Mouse (Mus musculus) c-Kit-positive CD71-negative TER-119-negative erythroid progenitor cells, embryonic 14.5 days (primary cell): ENCODE data around the gene Trpc4.

ENCODE experiments used
- DNase-seq: peaks from one replicate; pipeline ENCODE4 v3.0.0-alpha.2; 2013; ENCODE audit warnings: low read depth

The Trpc4 gene

DNA sequence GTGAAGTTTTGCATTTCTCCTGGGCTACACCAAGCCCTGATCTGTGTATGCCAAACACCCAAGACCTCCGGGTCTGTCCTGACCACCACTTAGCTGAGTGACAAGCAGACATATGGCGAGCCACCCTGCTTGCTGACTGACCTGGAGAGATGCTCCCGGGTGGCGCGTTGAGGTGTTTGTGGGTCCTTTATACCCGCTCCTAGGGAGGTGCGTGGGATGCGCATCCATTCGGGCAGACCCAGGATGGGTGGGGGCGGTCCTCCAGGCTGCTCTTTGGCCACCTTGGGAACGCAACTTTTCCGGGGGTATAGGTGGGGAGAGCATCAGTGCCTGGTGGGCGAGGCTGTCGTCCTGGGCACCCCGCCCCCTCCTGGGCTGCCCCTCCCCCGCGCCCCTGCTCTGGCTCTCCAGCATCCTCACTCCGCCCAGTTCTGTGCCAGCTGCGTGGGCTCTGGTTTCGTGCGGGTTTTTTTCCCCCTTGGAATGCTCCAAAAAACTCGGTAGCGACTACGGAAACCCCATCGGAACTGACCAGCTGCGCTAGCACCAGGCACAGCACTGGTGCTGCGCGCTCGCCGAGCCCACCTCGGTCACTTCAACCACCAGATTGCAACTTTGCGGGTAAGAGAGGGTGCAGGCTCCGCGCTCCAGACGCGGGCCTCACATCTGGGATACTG is at the start of gene Trpc4:
Gene Trpc4, plus strand, starts transcription at position 397 of the 677 bp plus-strand sequence.
- no peak for DNase-seq

DNA sequence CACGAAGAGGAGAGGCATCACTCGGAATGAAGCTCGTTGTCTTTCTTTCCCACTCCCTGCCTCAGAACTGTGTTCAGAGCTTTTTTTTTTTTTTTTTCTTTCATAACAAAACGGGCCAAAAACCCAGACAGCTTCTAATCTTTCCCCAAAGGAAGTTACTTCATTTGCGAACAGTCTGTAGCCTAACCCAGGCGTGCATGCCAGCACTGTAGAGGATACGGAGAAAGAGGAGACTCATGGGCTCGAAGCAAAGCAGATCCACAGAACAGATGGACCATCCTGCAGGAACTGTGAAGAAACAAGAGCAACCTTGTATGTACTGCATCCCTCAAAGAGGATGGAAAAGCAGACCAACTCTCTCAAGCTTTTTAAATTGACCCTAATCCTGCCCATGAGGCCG is 44.3 kb upstream of the Trpc4 start:
- no peak for DNase-seq

DNA sequence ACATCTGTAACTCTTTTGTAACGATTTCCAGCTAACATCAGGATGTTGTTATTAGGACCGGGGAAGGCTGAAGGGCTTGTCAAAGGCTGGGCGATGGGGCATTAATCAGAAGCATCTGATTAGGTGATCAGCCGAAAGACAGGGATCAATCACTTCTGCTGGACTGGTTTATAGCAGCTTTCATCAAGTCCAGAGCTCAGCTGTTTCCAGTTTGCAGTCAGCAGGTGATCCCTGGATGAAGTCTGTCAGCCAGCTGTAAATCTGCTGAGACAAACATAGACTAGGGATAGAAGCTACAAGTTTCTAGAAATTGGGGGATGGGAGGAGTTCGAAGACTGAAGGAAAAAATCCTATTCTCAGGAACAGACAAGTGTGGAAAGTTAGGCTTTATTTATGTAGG is 20.5 kb upstream of the Trpc4 start:
- no peak for DNase-seq

DNA sequence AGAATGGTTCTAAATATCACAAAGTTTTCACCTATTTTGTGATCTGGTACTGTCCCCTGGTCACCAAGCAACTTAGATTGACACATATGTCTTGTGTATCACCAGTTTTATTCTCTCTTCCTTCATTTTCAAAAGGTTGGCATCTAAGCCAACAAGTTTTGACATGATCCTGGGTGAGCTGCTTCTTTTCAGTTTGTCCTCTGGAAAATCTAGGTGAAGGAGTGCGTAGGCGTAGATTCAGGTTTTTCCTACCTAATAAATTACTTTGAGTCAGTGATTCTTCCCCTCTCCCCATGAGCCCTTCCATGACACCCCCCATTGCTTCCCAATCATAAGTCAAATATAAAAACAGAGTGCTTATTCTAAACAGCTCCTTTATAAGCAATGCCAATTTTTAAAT is 14.5 kb upstream of the Trpc4 start:
- no peak for DNase-seq

DNA sequence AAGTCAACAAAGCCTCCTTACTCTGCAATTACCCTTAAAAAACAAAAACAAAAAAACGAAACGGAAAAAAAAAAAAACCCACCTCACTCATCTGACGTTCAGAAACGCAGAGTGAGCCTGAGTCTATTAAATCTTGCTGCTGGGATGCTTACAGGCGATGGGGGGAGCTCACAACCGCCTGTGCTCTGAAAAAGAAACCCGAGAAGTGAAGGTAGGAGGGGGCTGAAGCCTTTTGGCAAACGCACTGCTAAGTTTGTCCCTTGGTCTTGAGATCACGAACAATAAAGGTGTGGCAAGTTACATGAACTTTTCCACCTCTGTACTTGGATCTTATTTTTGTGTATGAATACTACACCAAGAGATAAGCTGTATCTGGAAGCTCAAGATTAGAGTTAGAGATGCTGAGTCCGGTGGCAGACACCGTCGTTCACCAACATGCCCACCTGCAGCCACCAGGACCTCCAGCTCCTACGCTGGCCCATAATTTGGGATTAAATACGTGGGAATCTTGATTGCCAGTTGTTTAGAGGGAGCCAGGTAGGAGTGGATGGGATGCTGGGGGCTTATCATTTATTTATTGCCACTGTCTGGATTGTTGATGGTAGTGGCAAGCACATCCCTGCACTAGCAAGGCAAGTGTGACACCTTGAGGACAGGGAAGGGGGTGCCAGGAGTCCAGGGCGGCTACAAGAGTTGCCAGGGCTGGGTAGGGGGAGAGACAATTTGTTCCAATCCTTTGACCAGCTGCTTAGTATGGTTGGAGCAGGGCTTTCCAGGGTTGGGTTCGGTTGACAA is 794 bp upstream of the Trpc4 start:
- no peak for DNase-seq

DNA sequence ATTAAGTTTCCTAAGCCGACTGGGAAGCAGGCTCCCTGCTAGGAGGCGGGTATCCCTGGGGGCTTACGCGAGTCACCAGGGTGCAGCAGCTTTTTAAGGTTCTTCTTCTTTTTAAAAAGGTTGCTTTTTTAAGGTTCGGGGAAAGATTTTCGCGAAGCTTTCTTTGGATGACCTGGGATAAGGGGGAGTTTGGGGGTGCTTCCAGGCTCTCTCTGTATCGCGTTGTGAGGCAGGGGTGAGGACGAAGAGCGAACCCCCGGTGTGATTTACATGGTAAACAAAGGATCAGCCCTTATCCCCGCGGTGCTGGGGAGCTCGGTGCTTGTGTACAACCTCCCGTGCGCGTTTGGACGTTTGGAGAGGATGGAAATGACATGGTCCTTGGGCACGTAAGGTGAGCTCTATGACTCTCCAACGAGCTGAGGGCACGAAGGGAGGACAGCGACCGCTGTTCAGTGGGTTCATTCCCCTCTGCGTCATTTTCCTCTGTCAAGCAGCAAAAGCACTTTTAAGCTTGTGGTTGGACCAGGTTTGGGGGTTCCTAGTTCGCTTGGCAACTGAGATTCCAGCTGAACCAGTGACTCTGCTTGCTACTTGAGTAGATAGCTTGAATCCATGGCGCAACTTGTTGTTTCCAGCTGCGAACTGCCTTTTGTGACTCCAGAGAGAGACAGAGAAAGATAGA is 623 bp downstream of the Trpc4 start:
- DNase-seq: no peak

DNA sequence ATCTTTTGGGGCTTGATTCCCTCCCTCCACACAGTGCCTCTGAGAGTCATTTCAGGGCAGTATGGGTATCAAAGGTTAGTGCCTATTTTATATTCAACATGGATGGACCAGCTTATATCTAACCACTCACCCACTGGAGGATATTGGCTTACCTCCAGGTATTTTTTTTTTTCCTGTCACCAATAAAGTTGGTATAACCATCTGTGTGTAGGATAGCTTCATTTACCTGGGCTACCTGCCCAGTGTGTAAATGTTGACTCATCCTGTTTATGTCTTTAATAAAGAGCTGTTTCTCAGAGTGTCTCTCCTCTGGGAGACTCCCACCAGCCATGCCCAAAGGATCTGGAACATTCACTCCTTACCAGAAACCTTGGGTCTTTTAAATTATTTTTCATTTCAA is 14.9 kb downstream of the Trpc4 start:
- DNase-seq: no peak

DNA sequence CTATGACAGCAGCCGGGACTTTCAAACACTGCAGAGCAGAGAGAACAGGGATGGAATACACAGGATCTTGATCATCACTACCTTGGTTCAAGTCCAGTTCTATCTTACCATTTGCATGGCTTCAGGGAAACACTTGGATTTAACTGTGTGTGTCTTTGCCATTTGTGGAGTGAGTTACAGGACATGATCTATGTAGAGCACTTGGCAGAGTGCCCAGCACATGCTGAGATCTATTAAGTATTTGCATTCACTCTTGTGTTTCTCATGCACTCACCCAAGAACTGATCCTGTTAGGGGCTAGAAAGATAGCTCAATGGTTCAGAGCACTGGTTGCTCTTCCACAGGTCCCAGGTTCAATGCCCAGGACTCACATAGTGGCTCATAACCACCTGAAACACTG is 21.5 kb downstream of the Trpc4 start:
- no peak for DNase-seq

DNA sequence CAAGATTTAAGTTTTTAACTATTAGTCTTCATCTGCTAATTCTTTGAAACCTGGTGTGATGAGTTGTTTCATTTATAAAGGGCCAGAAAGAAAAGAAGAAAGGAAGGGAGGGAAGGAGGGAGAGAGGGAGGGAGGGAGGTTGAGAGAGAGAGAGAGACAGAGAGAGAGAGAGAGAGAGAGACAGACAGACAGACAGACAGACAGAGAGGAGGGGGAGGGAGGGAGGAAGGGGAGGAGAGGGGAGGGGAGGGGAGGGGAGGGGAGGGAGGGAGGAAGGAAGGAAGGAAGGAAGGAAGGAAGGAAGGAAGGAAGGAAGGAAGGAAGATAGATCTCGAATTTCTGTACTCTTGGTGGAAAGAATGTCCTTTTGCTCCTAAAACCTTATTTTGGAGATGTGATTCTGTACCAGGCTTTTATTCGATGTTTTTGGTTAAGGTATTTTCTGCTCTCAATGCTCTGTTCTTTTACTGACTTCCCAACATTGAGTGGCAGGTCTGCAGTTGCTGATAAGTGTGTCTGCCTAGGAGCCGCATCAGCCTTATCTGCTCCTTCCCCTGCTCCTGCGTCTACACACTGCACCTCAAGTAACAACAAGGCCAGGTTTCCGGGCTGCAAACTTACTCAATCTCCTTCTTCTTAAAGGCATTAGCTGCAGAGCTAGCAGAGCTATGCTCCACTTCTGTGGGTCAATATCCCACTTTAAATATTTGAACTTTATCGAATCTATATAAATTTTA is 35.3 kb downstream of the Trpc4 start:
- DNase-seq: peak; percentile 1

DNA sequence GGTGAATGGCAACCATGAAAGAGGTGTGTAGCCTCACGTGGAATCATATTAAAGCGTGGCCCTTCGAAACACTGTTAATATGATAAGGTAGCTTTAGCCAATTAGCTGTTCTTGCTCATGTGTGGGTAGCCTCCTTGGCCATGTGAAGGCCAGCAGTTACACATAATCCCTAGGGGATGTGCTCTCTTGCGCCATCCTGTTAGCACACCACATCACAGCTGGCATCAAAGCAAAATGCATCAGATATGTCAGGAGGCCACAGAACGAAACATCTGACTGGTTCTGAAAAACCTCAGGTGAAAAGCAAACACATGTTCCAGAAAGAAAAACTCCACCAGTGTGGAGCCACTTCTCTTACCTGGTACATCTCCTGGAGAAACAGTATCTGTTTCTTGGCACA is 45.4 kb downstream of the Trpc4 start:
- no peak for DNase-seq

DNA sequence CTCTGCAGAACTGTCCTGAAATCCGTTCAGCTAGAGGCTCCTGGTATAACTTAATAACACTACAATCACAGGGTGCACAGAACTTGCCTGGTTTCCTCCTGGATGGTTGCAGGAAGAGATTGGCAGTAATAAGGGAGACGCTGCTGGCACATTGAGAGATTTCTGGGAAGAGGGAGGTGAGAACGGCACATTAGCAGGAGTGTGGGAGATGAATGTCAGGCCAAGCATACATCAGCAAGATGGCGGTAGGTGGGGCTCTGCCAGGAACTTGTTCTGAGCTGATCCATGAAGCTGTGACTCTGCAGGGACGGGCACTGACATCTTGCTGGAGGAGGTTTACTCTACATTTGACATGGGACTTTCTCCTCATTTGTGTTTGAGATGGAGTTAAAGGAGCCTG is 48.6 kb downstream of the Trpc4 start:
- no peak for DNase-seq

DNA sequence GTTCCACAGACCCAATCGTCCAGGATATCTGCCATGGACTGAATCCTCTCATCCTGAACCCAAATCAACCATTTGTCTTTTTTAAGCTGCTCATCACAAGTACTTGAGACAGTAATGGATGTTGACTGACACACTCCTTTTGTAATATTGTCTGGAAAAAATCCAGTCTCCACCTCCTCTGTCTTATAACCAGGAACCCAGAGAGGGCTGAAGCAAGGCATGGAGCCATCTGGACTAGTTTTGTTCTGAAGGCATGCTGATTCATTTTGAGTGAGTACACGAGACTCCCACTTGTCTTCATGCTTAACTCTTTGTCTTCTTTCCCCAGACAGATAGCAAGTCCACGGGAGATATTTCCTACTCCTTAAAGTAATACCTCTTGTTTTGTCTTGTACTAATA is 54.3 kb downstream of the Trpc4 start:
- no peak for DNase-seq

DNA sequence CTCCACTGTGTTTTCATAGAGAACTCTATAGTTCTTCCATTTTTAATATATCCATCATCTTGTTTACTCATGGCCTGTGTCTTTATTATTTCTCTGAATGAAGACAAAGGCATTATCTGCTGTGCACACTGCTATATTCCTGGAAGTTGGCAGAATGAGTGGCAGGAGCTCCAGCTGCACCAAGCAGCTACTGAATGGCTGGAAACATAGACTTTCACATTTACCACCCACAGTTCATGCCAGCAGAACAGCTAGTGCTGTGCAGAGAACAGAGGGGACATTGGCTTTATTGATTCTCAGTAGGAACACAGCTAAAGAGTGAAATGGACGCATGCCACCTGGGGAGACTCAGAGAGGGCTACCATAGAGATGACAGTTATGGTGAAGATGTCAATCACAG is 55.6 kb downstream of the Trpc4 start:
- no peak for DNase-seq

DNA sequence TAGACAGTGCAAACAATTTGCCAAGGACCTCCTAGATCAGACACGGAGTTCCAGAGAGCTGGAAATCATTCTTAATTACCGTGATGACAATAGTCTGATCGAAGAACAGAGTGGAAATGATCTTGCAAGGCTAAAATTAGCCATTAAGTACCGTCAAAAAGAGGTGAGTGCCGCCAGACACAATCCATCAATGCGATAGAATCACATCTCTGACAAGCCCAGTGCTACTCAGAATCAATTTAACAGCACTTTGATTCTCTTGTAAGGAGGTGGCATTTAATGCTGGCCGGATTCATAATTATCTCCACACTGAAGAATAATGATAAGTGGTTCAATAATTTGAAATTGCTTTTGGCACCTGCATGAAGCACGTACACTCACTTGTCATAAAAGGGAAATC is 66.7 kb downstream of the Trpc4 start:
- DNase-seq: no peak

DNA sequence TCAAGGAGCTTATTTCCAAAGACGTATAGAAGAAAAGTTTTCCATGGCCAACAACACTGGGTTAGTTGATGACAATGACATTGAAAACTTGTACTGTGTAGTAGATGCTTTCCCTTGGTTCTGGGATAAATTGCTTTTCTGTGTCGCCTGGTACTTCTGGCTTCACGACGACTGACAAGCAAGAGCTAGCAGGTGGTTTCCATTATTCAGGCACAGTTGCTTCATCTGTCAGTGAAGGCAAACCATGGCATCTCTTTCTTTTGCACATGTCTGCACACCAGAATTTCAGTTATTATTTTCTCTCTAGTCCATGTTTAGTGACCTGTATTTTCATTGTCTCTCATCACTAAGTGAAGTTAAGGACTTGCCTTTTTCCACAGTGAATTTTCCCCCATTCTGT is 72.6 kb downstream of the Trpc4 start:
- no peak for DNase-seq

DNA sequence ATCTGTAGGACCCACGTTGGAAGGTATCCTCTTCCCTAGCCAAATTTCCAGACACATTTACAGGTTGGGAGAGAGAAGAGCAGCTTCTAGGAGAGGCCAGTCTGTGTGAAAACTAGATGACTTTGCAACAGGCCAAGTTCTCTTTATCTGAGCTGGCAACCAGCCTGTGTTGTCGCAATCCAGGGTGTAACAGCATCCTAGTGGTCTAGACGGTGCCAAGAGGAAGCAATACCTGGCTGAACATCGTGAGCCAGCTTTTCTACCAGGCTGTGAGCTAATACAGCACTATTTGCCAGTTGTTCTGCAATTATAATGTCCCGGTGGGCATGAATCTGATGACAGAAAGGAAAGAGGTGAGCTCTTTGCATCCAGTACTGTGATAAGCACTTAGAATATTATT is 83.1 kb downstream of the Trpc4 start:
- DNase-seq: no peak

DNA sequence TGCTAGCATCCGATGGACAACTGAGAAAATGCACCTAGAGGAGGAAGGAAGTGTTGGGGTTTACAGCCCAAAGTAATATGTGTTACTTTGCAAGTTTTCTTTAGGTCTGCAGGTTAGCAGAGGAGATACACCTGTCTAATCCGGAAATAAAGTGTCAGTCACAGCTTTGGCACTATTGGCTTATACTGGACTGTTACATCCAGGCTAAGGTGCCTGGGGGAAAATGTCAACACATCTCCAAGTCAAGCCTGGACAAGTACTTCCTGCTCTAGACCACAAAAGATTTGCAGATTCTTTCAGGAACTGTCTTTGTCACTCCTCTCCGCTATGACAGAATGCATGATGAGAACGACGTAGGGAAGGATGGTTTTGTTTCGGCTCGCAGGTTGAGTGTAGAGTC is 83.6 kb downstream of the Trpc4 start:
- DNase-seq: no peak

DNA sequence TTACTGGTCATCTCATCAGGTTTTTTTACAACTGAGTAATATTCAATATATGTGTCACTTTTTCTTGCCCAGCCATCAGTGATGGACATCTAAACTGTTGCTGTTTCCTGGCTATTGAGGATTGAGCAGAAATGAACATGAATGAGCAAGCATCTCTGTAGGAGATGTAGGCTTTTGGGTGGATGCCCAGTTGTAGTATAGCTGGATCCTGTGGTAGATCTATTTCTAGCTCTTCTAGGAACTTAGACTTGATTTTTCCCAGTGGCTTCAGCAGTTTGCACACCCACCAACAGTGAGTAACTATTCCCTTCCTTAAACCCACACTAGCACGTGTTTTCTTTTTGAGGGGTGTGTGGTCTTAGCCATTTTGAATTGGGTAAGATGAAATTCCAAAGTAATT is 87.3 kb downstream of the Trpc4 start:
- no peak for DNase-seq

DNA sequence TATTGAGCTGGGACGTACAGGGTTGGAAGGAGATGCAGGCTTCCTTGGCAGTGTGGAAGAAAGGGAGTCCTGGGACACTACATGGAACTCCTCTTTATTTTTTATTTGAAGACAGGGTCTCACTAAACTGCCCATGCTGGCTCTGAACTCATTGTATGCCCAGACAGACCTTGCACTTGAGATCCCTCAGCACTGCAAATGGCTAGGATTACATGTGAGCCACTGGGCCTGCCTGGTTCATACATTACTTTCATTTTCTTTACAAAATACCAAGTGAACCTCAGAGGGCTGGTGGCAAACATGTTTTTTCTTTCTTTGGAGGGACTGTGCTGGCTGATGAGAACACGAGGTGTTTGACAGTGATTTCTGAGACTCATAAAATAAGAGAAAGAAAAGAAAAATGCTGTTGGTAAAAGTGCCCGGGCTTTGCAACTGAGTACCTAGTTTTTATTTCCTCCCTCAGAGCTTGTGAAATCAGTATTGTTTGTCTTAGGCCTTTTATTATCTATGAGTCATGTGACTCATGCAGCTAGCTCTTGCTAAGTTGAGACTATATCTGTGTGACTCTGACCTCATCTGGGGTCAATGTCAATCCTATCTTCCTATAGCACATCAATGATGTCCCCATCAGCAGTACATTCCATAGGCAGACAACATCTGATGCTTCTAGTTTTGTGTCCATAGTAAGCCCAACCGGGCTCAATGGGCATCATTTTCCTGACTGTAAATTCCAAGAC is 89.1 kb downstream of the Trpc4 start:
- DNase-seq: no peak

DNA sequence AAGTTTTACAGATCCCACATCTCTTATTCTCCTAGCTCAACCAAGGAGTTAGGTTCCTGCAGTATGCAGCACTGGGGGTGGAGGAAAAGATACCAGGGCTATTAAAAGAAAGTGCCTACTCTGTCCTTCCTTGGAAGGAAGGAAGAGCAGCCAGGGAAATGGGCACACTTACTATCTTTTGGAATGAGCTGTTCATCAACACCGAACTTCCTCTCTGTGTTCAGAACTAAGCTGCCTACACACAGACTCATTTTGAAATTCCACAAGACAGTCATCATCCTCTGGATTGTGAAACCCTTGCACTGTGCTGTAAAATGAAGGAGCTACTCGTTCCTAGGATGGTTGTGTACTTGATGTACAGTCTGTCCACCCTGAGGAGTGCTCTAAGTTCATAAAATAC is 90.6 kb downstream of the Trpc4 start:
- DNase-seq: no peak

DNA sequence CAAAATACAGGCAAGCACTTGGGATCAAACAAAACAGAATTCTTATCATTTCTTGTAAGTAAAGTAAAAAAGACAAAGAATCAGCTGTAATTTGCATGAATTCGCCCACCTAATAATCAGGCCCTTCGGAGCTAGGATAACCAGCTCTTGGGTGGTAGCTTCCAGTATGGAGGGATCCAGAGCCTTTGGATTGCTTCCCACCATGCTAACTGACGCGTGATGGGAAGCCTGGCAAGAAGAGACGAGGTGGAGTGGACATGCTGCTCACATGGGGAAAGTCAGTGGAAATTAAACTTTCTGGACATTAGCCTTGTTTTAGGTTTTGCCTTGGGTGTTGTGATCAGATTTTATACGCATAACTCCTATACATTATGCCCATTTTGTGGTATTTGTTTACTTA is 93.5 kb downstream of the Trpc4 start:
- no peak for DNase-seq

DNA sequence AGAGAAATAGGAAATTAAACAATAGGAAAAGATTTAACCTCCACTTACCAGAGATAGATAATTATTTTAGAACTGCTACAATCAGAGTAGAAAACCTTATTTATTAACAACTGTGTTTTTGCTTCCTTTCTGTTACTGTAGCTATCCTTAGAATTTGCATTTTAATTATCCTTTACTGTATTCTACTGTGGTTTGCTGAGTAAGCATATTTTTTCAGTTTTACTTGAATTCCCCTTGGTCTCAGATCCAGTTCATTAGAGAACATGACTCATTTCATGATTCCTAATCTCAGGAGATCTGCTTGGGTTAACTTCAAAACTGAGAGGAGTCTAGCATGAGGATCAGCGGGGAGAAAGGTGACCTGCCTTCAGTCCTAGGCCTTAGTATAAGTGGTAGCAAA is 111.1 kb downstream of the Trpc4 start:
- no peak for DNase-seq
